Mouse (Mus musculus): Measurements from ENCODE around the gene Lrrc75a. TPM values are rescaled to one million over a fixed set of nuclear protein-coding genes. Genes with fewer than 3 reads are reported as not detected.

Lrrc75a gene
- polyA plus RNA-seq, 1 experiment from 2014 or later: 10.5 TPM

GRCm38 (mm10) chr11:62629352-62630224 lies 18.7 kb downstream of the Lrrc75a start:
- Histone ChIP-seq H3K4me3 (replicated peaks; ENCODE audit: low read length) (no peak overlapping the region), H3K36me3 (replicated peaks; ENCODE audit: control insufficient read depth, insufficient read depth) (no peaks in the 10 kb centered on the region), H3K27ac (peak overlapping the region; percentile 78), H3K9me3 (ENCODE audit: control insufficient read depth, low read length) (no peaks in the 10 kb centered on the region), H3K27me3 (ENCODE audit: control insufficient read depth, insufficient read depth, low read length) (no peaks in the 10 kb centered on the region), H3K9ac (peak overlapping the region; percentile 32; the same call in 1 of the 2 replicates), H3K4me1 (replicated peaks; ENCODE audit: control insufficient read depth, insufficient read depth, low read length) (peaks cover 47% of the 10 kb centered on the region), H3K4me2 (replicated peaks) (peak overlapping the region; percentile 36; the same call in 1 of the 2 replicates)
- WGBS: 2% methylated on average over 9 of the region's 9 CpGs
- ATAC-seq (ENCODE audit: low FRiP score): no peak
- no peak for DNase-seq (ENCODE audit: low spot score)

- WGBS: 63% methylated on average over 10 of the region's 10 CpGs
- Histone ChIP-seq H3K4me2 (replicated peaks) (no peak overlapping the region), H3K27ac (peak overlapping the region; percentile 79), H3K9me3 (ENCODE audit: control insufficient read depth, low read length) (no peaks in the 10 kb centered on the region), H3K4me3 (replicated peaks; ENCODE audit: low read length) (no peak overlapping the region), H3K27me3 (ENCODE audit: control insufficient read depth, insufficient read depth, low read length) (no peaks in the 10 kb centered on the region), H3K4me1 (replicated peaks; ENCODE audit: control insufficient read depth, insufficient read depth, low read length) (peaks cover 34% of the 10 kb centered on the region), H3K9ac (0 out of 2 replicates have a peak overlapping the region, but pooled peaks have one; percentile 11), H3K36me3 (replicated peaks; ENCODE audit: control insufficient read depth, insufficient read depth) (peaks cover 3% of the 10 kb centered on the region; the same call in 1 of the 2 replicates)
- ATAC-seq (ENCODE audit: low FRiP score): 0 out of 2 replicates have a peak, but pooled peaks have one; percentile 27
- DNase-seq (ENCODE audit: low spot score): no peak
Observed at GRCm38 (mm10) chr11:62624341-62625291, 23.7 kb downstream of the Lrrc75a start.

GRCm38 (mm10) chr11:62622850-62623249 lies 25.5 kb downstream of the Lrrc75a start:
- H3K9ac ChIP-seq: no peak overlapping the region
- H3K4me3 ChIP-seq (replicated peaks; ENCODE audit: low read length): no peak overlapping the region
- no peaks in the 10 kb centered on the region for H3K9me3 ChIP-seq (ENCODE audit: control insufficient read depth, low read length)
- no peak overlapping the region for H3K4me2 ChIP-seq (replicated peaks)
- no peak overlapping the region for H3K27ac ChIP-seq
- H3K27me3 ChIP-seq (ENCODE audit: control insufficient read depth, insufficient read depth, low read length): no peaks in the 10 kb centered on the region
- 31% methylated on average over 4 of the region's 4 CpGs for WGBS
- peaks cover 18% of the 10 kb centered on the region for H3K4me1 ChIP-seq (replicated peaks; ENCODE audit: control insufficient read depth, insufficient read depth, low read length)
- H3K36me3 ChIP-seq (replicated peaks; ENCODE audit: control insufficient read depth, insufficient read depth): peaks cover 16% of the 10 kb centered on the region
- DNase-seq (ENCODE audit: low spot score) (no peak), ATAC-seq (ENCODE audit: low FRiP score) (no peak)

GRCm38 (mm10) chr11:62621586-62622283 lies 26.6 kb downstream of the Lrrc75a start:
- Histone ChIP-seq H3K4me2 (replicated peaks) (no peak overlapping the region), H3K36me3 (replicated peaks; ENCODE audit: control insufficient read depth, insufficient read depth) (peaks cover 16% of the 10 kb centered on the region), H3K9ac (no peak overlapping the region), H3K27ac (no peak overlapping the region), H3K9me3 (ENCODE audit: control insufficient read depth, low read length) (no peaks in the 10 kb centered on the region), H3K4me3 (replicated peaks; ENCODE audit: low read length) (no peak overlapping the region), H3K4me1 (replicated peaks; ENCODE audit: control insufficient read depth, insufficient read depth, low read length) (peaks cover 14% of the 10 kb centered on the region), H3K27me3 (ENCODE audit: control insufficient read depth, insufficient read depth, low read length) (no peaks in the 10 kb centered on the region)
- no peak for DNase-seq (ENCODE audit: low spot score)
- 78% methylated on average over 4 of the region's 4 CpGs for WGBS
- ATAC-seq (ENCODE audit: low FRiP score): no peak

GRCm38 (mm10) chr11:62621079-62621478 lies 27.2 kb downstream of the Lrrc75a start:
- H3K4me3 ChIP-seq (replicated peaks; ENCODE audit: low read length): no peak overlapping the region
- H3K4me1 ChIP-seq (replicated peaks; ENCODE audit: control insufficient read depth, insufficient read depth, low read length): peaks cover 14% of the 10 kb centered on the region
- H3K27me3 ChIP-seq (ENCODE audit: control insufficient read depth, insufficient read depth, low read length): no peaks in the 10 kb centered on the region
- WGBS: 97% methylated on average over 8 of the region's 8 CpGs
- no peak for DNase-seq (ENCODE audit: low spot score)
- ATAC-seq (ENCODE audit: low FRiP score): no peak
- H3K4me2 ChIP-seq (replicated peaks): no peak overlapping the region
- H3K9ac ChIP-seq: no peak overlapping the region
- no peak overlapping the region for H3K27ac ChIP-seq
- no peaks in the 10 kb centered on the region for H3K9me3 ChIP-seq (ENCODE audit: control insufficient read depth, low read length)
- H3K36me3 ChIP-seq (replicated peaks; ENCODE audit: control insufficient read depth, insufficient read depth): peaks cover 16% of the 10 kb centered on the region

GRCm38 (mm10) chr11:62615456-62615855 lies 32.9 kb downstream of the Lrrc75a start:
- 86% methylated on average over 4 of the region's 4 CpGs for WGBS
- ATAC-seq (ENCODE audit: low FRiP score): no peak

GRCm38 (mm10) chr11:62614876-62615410 lies 33.4 kb downstream of the Lrrc75a start:
- Histone ChIP-seq H3K4me3 (replicated peaks; ENCODE audit: low read length) (no peak overlapping the region), H3K9me3 (ENCODE audit: control insufficient read depth, low read length) (no peaks in the 10 kb centered on the region), H3K9ac (peak overlapping the region; percentile 56), H3K4me2 (replicated peaks) (0 out of 2 replicates have a peak overlapping the region, but pooled peaks have one; percentile 57), H3K36me3 (replicated peaks; ENCODE audit: control insufficient read depth, insufficient read depth) (peaks cover 16% of the 10 kb centered on the region), H3K4me1 (replicated peaks; ENCODE audit: control insufficient read depth, insufficient read depth, low read length) (peaks cover 30% of the 10 kb centered on the region), H3K27me3 (ENCODE audit: control insufficient read depth, insufficient read depth, low read length) (no peaks in the 10 kb centered on the region), H3K27ac (peak overlapping the region; percentile 94)
- DNase-seq (ENCODE audit: low spot score): no peak
- no peak for ATAC-seq (ENCODE audit: low FRiP score)
- WGBS: 59% methylated on average over 8 of the region's 8 CpGs

More at GRCm38 (mm10) chr11:62615456-62615855, 32.9 kb downstream of the Lrrc75a start:
- peak overlapping the region; percentile 94 for H3K27ac ChIP-seq
- DNase-seq (ENCODE audit: low spot score): no peak
- H3K9me3 ChIP-seq (ENCODE audit: control insufficient read depth, low read length): no peaks in the 10 kb centered on the region
- no peaks in the 10 kb centered on the region for H3K27me3 ChIP-seq (ENCODE audit: control insufficient read depth, insufficient read depth, low read length)
- no peak overlapping the region for H3K4me3 ChIP-seq (replicated peaks; ENCODE audit: low read length)
- H3K4me1 ChIP-seq (replicated peaks; ENCODE audit: control insufficient read depth, insufficient read depth, low read length): peaks cover 30% of the 10 kb centered on the region
- H3K4me2 ChIP-seq (replicated peaks): no peak overlapping the region
- peaks cover 16% of the 10 kb centered on the region for H3K36me3 ChIP-seq (replicated peaks; ENCODE audit: control insufficient read depth, insufficient read depth)
- H3K9ac ChIP-seq: no peak overlapping the region; the same call in 1 of the 2 replicates

- Histone ChIP-seq H3K9me3 (ENCODE audit: control insufficient read depth, low read length) (no peaks in the 10 kb centered on the region), H3K4me1 (replicated peaks; ENCODE audit: control insufficient read depth, insufficient read depth, low read length) (peaks cover 30% of the 10 kb centered on the region), H3K27ac (peak overlapping the region; percentile 94), H3K27me3 (ENCODE audit: control insufficient read depth, insufficient read depth, low read length) (no peaks in the 10 kb centered on the region), H3K9ac (peak overlapping the region; percentile 56), H3K4me2 (replicated peaks) (peak overlapping the region; percentile 57), H3K4me3 (replicated peaks; ENCODE audit: low read length) (peak overlapping the region; percentile 16), H3K36me3 (replicated peaks; ENCODE audit: control insufficient read depth, insufficient read depth) (peaks cover 13% of the 10 kb centered on the region; the same call in 1 of the 2 replicates)
- DNase-seq (ENCODE audit: low spot score) (peak; percentile 98), ATAC-seq (ENCODE audit: low FRiP score) (peak; percentile 94)
- WGBS: 3% methylated on average over 19 of the region's 19 CpGs
Observed at GRCm38 (mm10) chr11:62613657-62614365, 34.5 kb downstream of the Lrrc75a start.
